Mouse (Mus musculus): Measurements from ENCODE around the gene Gm38431. TPM values are rescaled to one million over a fixed set of nuclear protein-coding genes. Genes with fewer than 3 reads are reported as not detected.

The Gm38431 gene
- polyA plus RNA-seq, 1 experiment from 2014 or later = 3.2 TPM

DNA sequence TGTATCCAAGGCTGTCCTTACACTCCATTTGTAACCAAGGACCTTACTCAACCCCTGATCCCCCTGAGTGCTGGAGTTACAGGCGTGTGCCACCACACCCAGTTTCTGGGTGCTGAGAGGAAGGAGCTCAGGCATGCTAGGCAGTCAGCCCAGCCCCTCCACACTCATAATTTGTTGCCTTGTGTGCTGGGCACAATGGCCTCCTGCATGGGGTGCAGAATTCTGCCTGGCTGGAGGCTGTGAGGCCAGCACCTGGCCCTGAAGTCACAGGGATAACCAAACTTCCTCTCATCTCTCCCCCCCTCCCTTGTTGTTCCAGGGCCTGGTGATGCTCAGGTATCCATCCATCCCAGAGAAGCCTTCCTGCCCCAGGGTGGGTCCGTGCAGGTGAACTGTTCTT lies 73.2 kb downstream of the Gm38431 start:
- H3K4me3 ChIP-seq = no peak overlapping the region
- no peak overlapping the region for H3K27ac ChIP-seq
- no peaks in the 10 kb centered on the region for H3K9me3 ChIP-seq
- WGBS = 80% methylated on average over 2 of the region's 2 CpGs
- DNase-seq (ENCODE audit: low spot score) = no peak
- H3K36me3 ChIP-seq = no peaks in the 10 kb centered on the region
- peaks cover 23% of the 10 kb centered on the region for H3K4me1 ChIP-seq
- peaks cover 58% of the 10 kb centered on the region for H3K27me3 ChIP-seq (ENCODE audit: insufficient read depth, poor library complexity, severe bottlenecking)

MicroRNA genes within 50 kb of the gene (microRNA counts, 519-probe panel; counts per million panel counts)
- 4,990 counts per million, percentile 37 among the panel's probes with 10 or more counts for microRNA mmu-miR-1900

Small RNAs within 50 kb of the gene (microRNA-seq; reads per million reads assigned to microRNA genes)
- gene Mir1900 = not detected
- gene Mir7082 = 2.5 reads per million, percentile 2 among the genes with 10 or more reads in this experiment

Other genes with a start within 250 kb of the Gm38431 start
- gene A230050P20Rik, start 223.4 kb downstream of the Gm38431 start, polyA plus RNA-seq (2016; fragmentation: Nextera tagmentation; extraction: Ambion mirVana) = 2.5 and 3.0 TPM in 2 replicates
- gene Angptl6, start 212.3 kb downstream of the Gm38431 start, polyA plus RNA-seq (2016; fragmentation: Nextera tagmentation; extraction: Ambion mirVana) = 3.5 and 7.2 TPM in 2 replicates
- 66.0 and 95.8 TPM in 2 replicates for gene Ppan, start 203.8 kb downstream of the Gm38431 start, polyA plus RNA-seq (2016; fragmentation: Nextera tagmentation; extraction: Ambion mirVana)
- gene Eif3g, start 193.4 kb downstream of the Gm38431 start, polyA plus RNA-seq (2016; fragmentation: Nextera tagmentation; extraction: Ambion mirVana) = 327 and 389 TPM in 2 replicates
- 105 and 110 TPM in 2 replicates for gene Dnmt1, start 132.1 kb downstream of the Gm38431 start, polyA plus RNA-seq (2016; fragmentation: Nextera tagmentation; extraction: Ambion mirVana)
- gene S1pr2, start 115.2 kb downstream of the Gm38431 start, polyA plus RNA-seq (2016; fragmentation: Nextera tagmentation; extraction: Ambion mirVana) = 25.1 and 34.6 TPM in 2 replicates
- 157 and 162 TPM in 2 replicates for gene Mrpl4, start 89.3 kb downstream of the Gm38431 start, polyA plus RNA-seq (2016; fragmentation: Nextera tagmentation; extraction: Ambion mirVana)
- 7.7 and 9.7 TPM in 2 replicates for gene Icam1, start 76.0 kb downstream of the Gm38431 start, polyA plus RNA-seq (2016; fragmentation: Nextera tagmentation; extraction: Ambion mirVana)
- gene Icam4, start 62.6 kb downstream of the Gm38431 start, polyA plus RNA-seq (2016; fragmentation: Nextera tagmentation; extraction: Ambion mirVana) = 15.2 and 19.9 TPM in 2 replicates
- gene Icam5, start 59.9 kb downstream of the Gm38431 start, polyA plus RNA-seq (2016; fragmentation: Nextera tagmentation; extraction: Ambion mirVana) = 0.06 and 0.09 TPM in 2 replicates
- 1.0 and 1.9 TPM in 2 replicates for gene Zglp1, start 24.9 kb downstream of the Gm38431 start, polyA plus RNA-seq (2016; fragmentation: Nextera tagmentation; extraction: Ambion mirVana)
- gene Gm49373, start 18.9 kb downstream of the Gm38431 start, polyA plus RNA-seq (2016; fragmentation: Nextera tagmentation; extraction: Ambion mirVana) = 0.25 and 0.79 TPM in 2 replicates
- gene Fdx1l, start 18.4 kb downstream of the Gm38431 start, polyA plus RNA-seq (2016; fragmentation: Nextera tagmentation; extraction: Ambion mirVana) = 64.6 and 79.5 TPM in 2 replicates
- 76.7 and 83.9 TPM in 2 replicates for gene Raver1, start within 50 bp of the Gm38431 start, polyA plus RNA-seq (2016; fragmentation: Nextera tagmentation; extraction: Ambion mirVana)
- 12.6 and 16.5 TPM in 2 replicates for gene Tyk2, start 39.2 kb upstream of the Gm38431 start, polyA plus RNA-seq (2016; fragmentation: Nextera tagmentation; extraction: Ambion mirVana)
- 286 and 333 TPM in 2 replicates for gene Cdc37, start 58.0 kb upstream of the Gm38431 start, polyA plus RNA-seq (2016; fragmentation: Nextera tagmentation; extraction: Ambion mirVana)
- 7.5 and 9.0 TPM in 2 replicates for gene Pde4a, start 73.7 kb upstream of the Gm38431 start, polyA plus RNA-seq (2016; fragmentation: Nextera tagmentation; extraction: Ambion mirVana)
- gene Keap1, start 147.4 kb upstream of the Gm38431 start, polyA plus RNA-seq (2016; fragmentation: Nextera tagmentation; extraction: Ambion mirVana) = 51.4 and 52.4 TPM in 2 replicates
- gene S1pr5, start 156.4 kb upstream of the Gm38431 start, polyA plus RNA-seq (2016; fragmentation: Nextera tagmentation; extraction: Ambion mirVana) = 0.46 and 0.47 TPM in 2 replicates
- gene Atg4d, start 173.3 kb upstream of the Gm38431 start, polyA plus RNA-seq (2016; fragmentation: Nextera tagmentation; extraction: Ambion mirVana) = 50.6 and 57.9 TPM in 2 replicates
- gene Kri1, start 196.0 kb upstream of the Gm38431 start, polyA plus RNA-seq (2016; fragmentation: Nextera tagmentation; extraction: Ambion mirVana) = 14.5 and 21.3 TPM in 2 replicates
- 69.0 and 93.4 TPM in 2 replicates for gene Cdkn2d, start 199.4 kb upstream of the Gm38431 start, polyA plus RNA-seq (2016; fragmentation: Nextera tagmentation; extraction: Ambion mirVana)
- 2.0 and 6.1 TPM in 2 replicates for gene Ap1m2, start 220.3 kb upstream of the Gm38431 start, polyA plus RNA-seq (2016; fragmentation: Nextera tagmentation; extraction: Ambion mirVana)
- 69.2 and 70.4 TPM in 2 replicates for gene Slc44a2, start 228.7 kb upstream of the Gm38431 start, polyA plus RNA-seq (2016; fragmentation: Nextera tagmentation; extraction: Ambion mirVana)